Mouse (Mus musculus) layer of hippocampus, adult 8-10 months (tissue): ENCODE data around the gene Gstcd. TPM values are rescaled to one million over a fixed set of nuclear protein-coding genes. Genes with fewer than 3 reads are reported as not detected.

Experiments
- DNase-seq, 2 experiments: peaks; one replicate each; pipeline ENCODE4 v3.0.0; 2022; ENCODE audit warnings: low spot score in 2 of 2
- total RNA-seq, 4 experiments: library from RNA; stranded (reverse); gene quantifications; 2 replicates each; pipeline ENCODE4 v1.2.4; 2022

Gstcd gene
- total RNA-seq, 4 experiments from 2014 or later: 8.5 to 12.2 (median 10.6) TPM

DNA sequence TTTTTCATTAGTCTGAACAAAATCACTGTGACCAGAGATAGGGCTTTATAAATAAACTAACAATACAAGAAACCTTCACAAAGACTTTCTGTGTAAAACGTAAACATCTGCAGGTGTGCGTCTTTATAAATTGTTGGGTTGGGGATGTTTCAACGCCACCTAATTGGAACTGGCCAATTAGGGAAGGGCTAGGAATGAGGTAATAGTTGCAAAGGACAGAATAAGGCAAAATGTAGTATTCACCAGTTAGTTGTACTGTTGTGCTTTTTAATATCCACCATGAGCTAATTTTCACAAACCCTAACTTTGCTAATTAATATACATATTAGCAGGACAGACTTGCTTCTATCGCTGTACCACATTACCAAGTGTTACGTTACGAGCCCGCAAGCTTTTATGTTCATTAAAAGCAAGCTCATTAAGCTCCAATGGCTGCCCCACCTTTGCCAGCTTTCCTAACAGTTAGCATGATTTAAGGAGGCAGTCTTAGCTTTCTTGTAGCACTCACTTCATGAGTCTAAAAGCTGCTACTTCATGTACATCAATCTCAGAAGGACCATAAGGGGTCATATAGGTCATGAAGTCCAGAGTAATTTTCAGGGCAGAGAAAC lies 58.6 kb downstream of the Gstcd start:
- DNase-seq: no peak

DNA sequence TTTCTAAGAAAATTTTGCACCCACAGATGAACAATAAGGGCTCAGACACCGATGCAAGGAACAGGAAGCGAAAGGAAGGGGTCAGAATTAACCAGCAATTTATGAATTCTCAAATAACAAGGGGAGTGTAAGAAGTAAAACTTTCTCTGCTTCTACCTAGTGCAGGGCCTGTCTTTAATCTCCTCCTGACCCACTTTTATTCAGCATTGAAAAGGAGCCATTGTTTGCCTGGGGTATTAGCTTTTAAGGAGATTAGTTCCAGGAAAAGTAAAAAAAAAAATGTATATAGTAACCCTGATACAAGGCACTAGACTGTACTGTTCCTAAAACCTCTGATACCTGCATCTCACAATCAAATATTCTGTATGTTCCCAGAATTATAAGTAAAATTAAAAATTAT lies 64.9 kb downstream of the Gstcd start:
- DNase-seq: no peak

DNA sequence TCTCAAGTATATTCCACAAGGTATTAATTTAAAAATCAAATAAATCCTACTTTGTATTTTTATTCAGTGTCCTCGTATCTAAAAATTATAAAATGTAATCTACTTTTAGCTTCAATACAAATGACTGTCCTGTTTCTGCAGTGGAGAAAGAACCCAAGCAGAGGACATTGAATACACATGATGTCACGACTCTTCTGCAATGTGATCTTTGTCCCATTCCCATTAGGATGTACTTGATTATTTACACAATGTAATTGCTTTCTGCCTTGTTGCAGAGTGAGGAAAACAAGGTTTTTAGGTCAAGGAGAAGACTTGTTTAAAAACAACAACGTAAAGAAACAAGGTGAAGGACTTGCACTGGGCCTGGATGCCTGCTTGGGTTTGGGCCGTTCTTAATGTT lies 84.6 kb downstream of the Gstcd start:
- DNase-seq: no peak

DNA sequence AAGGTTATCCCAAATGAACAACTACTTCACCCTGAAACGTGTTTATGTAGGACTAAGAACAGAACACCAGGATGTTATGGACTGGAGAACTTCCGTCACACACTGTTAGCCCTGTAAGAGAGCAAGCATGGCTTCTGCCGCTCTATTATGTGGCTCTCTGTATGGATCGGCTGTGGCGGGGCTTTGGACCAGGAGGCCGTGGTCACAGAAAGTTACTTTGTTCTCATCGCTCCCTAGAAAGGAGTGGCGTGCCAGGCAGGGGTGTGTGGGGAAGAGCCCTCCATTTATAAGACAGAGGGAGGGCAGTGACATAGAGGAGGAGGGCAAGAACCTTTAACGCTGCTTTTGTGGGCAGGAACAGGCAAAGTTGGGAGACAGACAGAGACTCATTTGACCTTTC lies 95.5 kb downstream of the Gstcd start:
- DNase-seq: no peak

DNA sequence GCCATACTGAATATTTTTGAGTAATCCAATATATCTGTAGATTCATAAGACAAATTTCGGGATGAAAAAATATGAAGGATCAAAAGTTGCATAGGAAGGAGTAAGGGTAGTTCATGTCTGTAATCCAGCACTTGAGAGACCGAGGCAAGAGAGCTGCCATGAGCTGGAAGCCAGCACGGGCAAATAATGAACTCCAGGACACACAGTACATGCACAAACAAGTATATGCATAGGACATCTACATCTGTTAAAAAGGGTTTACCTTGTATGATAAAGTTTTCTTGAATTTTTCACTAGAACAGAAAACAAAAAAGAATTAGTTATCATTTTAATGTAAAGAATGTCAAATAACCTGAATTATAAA lies 95.9 kb downstream of the Gstcd start:
- no peak for DNase-seq

DNA sequence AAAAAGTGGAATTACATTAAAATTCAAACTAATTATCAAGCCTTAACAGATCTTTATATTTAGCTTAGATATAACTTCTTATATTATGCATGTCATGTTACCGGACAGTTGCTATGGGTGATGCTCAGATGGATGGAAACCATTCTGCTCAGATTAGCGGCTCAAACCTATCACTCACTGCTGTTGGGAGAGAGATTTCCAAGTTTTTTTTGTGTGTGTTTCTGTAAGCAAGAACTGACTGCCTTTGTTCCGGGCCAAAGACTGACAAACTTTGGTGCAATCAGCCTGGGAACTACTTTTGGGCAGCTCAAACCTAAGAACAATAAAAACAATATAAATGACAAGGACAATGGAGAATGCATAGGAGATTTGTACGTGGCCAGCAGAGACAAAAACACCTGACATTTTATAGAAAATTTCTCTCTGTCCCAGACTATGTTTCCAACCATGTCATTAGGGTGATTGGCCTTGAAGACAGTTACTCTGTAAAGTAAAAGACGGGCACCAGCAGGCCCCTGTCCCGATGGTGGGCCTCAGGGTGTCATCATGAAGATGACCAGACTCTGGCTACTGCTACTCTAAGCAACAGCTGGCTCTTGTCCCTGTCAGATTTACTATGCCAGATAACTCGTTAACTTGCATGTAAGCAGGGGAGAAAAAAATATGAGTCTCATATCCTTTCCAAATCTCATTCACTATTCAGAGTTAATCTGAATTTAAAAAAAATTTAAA lies 96.5 kb downstream of the Gstcd start:
- DNase-seq: no peak

DNA sequence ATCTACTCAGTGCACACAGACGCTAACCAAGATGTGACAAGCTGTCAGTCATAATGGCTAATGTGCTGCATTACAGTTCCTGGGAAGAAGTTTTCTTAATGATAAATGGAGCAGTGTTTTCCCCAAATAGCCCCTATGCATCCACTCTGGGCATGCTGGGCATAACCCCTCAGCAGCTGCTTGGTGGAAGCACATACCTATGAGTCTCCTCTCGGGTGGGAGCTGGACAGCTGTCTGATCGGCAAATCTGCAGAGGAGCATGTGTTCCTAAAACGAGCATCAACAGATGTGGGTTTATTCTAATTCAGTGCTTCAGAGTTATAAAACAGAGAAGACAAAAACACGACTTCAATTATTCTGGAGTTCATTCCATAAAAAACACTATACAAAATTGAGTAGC lies 105.6 kb downstream of the Gstcd start:
- peak in 1 of 2 experiments; percentile 6 for DNase-seq

DNA sequence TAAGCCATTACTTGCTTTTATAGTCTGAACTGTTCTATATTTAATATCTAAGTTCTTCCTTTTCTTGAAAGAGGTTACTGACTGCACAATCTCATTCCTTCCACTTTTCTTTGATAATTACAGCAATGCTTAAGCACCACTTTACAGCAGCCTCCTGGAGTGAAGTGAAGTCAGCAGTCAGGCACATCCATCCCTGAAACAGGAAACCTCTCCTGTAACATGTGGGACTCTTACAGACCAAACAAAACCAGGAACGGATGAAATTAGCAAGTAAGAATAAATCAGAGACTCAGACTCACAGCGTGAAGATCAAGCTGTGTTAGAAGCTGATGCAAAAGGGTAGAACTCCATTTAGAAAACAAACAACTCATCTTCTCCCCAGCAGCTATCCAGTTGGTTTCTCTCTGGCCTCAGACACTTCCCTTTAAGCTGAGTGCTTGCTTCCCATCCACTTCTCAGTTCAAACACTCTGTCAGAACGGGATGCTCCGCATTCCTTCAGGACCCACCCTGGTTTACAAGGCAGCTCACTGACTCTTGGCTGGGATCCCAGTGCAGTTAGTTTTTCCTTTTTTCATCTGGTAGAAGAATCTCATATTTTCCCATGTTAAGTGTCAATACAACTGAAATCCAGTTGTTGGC lies 107.9 kb downstream of the Gstcd start:
- no peak for DNase-seq

DNA sequence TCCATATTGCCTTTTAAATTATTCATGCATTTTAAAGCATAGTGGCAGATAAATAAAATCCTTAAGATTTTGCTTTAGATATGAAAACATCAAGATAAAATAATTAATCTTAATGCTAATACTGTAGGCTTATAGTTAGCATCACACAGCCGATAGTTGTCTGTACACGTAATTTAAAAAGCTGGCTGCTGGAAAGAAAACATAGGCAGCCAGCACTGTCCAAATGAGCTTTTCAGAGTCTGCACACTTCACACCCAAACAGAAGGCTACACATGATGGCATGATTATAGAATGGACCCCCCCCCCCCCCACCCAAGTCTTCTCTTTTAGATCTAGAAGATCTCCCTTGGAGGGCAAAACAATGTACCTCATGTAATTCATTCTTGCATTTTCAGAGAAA lies 109.9 kb downstream of the Gstcd start:
- DNase-seq: no peak

DNA sequence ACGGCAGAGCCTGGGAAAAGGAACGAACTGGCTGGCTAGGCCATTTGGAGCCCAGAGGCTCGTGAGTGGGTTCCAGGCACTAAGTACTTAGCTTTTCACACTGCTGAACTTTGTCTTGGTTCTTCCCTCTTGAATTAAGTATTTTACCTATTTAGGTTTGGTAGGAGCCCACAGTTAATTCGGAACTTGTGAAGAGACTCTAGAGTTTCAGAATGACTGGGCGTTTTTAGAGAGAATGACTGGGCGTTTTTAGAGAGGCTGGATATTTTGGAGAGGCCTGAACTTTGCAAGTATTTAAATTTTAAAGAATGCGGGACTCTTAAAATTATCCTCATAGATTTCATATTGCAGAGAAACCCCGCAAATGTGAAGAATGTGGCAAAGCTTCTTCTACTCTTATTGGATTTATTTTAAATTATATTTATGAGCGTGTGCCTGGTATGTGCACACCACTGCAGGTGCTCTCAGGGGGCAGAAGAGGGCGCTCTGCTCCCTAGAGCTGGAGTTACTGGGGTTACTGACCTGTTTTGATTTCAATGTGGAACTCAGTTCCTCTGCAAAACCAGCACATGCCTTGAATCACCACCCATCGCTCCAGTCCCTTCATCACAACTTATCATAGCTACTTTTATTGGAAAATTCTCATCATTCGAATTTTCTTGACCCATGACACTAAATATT lies 111.9 kb downstream of the Gstcd start:
- no peak for DNase-seq

DNA sequence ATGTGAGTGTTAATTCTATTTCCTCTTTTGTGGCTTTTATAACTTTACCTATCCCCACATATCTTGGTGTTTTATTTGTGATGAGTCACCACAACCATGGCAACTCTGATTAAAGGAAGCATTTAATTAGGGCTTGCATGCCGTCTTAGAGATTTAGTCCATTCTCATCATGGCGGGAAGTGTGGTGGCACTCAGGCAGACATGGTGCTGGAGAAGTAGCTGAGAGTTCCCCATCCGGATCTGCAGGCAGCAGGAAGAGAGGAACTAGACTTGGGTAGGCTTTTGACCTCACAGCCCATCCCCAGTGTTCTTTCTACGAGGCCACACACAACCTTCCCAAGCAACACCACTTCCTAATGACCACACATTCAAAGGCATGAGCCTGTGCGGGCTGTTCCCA lies 125.6 kb downstream of the Gstcd start:
- no peak for DNase-seq

DNA sequence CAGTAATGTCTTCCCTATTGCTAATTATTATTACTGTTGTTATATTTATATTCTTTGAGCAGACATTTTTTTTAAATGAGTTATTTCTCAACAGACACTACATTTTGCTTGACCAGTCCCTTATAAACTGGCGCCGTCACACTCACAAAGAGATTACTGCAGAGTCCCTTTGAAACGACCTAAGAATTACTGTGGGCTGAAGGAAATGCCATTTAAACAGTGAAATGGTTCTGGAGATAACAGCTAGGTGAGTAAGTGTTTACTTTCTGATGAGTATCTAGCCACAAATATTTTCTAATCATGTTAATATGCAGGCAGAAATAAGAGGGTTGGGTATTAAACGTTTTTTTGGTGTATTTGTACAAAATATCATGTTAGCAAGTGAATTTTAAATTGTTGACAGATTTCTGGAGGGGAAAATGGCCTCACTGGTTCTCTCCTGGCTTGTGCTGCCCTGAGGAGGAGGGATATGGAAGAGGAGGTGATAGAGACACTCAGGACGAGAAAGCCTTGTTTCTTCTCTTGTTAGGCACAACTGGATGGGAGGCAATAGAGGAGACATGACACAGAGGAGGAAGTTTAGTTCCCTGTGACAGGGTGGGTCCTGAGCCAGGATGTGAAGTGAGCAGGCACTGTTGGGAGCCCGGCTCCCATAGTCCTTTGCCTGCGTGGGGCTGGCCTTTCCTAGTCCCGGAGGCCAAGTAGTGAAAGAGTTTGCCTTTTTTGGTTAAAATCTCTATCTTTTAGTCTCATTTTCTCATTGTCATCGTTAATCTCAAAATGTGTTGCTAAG lies 126.9 kb downstream of the Gstcd start:
- no peak for DNase-seq

DNA sequence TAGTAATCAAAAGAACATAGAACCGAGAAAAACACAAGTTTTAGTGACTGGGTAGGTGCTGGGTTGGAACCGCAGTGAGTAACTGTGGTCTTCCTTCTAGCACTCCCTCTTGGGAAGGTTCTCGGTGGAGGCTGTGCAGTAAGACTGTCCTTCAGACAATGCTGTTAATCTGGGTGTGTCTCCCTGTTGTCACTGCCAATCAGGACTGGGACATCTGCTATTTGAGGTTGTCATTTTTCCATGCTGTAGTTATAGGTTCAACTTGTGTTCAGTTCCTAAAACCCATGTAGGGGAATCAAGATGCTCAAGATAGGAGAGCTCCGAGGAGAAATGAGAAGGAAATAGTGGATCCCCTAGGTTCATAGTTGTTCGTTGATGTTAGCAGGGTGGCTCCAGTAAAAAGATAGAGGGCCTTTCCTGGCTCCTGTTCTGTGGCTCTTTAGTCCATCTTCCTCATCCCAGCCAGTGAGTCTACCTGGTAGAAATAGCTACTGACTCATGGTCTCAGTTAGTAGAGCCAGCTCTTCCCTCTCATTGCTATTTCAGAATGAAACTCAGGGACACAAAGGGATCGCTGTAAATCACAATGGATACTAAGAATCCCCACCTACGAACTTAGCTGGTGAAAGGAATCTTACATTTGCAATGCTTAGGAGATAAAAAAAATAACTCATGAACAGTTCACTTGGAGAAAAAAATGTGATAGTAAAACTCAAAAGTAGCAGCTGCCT lies 129.0 kb downstream of the Gstcd start:
- DNase-seq: no peak

DNA sequence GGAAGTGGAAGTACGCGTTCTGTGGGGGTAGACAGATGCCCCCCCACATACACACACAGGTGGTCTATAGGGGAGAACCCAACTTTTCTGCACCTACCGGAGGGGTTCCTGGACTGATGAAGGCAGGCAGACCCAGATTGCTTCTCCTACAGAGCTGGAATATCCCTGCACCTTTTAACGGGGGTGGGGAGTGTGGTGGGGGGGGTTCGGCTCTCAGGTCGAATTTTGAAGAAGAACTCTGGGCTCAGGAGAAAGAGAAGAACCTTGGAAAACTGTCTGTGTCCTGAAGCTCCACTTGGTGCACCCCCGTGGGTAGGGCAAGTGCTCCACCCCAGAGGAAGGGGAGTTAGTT lies 141.3 kb downstream of the Gstcd start:
- no peak for DNase-seq

DNA sequence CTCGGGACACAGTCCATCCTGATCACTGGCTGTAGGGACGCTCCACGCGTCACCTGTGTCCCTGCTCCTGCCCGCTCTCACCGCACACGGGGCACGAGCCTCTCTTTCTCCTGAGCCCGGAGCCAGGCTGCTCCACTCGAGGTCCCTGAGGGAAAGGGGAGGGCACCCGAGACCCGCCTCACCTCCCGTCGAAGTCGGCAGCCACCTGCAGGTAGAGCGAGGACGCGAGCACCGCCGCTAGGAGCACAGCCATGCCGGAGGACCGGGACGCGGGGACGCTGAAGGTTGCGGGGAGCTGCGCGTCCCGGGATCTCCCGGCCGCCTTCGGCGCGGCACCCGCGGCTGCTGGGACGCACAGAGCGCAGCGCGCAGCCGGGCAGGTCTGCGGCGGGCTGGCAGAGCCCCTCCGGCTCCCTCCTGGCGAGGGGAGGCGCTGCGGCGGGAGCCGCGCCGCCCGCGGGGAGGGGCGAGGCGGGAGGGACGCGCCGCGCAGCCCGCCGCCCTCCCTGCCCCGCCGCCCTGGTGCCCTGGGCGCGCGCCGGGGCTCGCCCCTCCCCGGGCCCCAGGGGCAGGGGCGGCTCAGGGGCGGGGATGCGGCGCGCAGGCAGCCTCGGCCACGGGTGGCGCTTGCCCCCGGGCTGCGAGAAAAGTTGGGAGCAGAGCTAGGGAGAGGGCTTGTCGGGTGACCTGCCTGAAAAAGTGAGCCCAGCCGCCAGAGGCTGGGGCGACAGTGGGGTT lies 141.9 kb downstream of the Gstcd start, which contains the start of gene Npnt:
Gene Npnt, minus strand, starts transcription at position 501 of the 738 bp plus-strand sequence.
- peak in 1 of 2 experiments; percentile 4 for DNase-seq

DNA sequence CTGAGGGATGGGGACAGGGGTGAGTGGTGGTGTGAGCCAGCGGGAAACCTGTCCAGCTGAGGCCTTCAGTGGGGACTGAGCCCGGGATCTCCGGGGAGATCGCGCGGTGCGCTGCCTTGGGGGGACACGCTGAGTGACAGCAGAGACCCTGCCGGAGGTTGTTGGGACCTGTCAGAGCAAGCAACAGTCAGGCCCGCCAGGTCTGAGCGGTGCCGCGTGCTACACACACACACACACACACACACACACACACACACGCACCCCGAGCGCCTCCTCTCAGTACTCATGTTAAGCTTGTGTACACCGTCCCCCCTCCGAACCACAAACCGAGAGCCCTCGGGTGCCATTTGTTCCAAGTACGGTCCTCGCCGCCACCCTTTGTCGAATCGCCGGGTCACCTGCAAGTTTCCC lies 142.4 kb downstream of the Gstcd start:
- no peak for DNase-seq

DNA sequence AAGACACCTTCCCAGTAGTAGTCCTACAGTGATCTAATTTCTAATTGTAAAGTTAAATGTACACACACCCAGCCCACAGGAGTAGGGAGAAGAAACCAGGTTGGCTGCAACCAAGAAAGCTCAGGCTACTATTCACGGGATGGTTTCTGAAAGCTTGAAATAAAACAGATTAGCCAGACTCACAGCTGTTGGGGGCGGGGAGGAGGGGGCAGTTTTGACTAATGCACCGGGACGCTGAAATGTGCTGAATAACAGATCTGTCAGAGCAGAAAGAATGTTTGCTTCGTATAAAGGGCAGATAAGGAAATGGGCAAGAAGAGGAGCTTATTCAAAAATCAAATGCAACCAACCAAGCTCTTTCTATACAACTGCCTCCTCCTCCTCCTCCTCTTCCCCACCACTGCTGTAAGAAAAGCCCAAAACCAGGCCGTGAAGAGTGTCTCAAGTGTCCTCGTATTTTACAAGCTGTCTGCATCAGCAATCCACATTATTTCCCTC lies 143.5 kb downstream of the Gstcd start:
- DNase-seq: no peak

DNA sequence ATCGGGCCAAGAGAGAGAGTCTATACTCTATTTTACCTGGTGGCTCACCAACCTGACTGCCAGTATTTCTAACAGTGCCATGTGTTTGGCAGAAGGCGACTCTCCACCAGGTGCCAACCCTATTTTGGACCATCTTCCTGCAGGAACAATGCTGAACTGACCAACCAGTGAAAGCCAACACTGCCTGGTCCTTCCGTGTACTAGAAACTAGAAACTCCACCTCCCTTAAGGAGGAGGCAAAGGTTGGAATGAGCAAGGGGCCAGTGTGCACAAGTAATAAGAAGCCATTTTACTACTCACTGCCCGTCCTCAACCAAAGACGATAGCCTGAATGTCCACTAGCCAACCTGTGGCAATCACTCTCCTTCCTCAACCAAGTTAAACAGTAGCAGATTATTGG lies 145.7 kb downstream of the Gstcd start:
- DNase-seq: no peak

DNA sequence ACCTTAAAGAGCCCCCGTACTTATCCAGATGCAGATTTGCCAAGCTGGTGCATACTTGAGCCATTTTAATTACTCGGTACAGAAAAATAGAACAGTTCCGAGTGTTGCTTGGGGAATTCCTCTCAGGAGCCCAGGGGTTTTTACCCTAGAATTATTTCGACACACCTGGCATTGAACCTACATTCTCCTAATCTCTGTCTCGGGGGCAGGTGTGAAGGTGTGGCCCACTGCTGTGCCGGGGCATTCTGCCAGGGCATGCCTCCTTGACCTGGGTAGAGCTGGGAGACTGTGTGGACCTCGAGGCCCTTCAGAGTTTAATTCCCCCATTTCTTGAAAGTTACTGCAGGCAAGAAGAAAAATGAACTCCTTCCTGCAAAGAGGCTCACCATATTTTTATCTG lies 146.2 kb downstream of the Gstcd start:
- no peak for DNase-seq

DNA sequence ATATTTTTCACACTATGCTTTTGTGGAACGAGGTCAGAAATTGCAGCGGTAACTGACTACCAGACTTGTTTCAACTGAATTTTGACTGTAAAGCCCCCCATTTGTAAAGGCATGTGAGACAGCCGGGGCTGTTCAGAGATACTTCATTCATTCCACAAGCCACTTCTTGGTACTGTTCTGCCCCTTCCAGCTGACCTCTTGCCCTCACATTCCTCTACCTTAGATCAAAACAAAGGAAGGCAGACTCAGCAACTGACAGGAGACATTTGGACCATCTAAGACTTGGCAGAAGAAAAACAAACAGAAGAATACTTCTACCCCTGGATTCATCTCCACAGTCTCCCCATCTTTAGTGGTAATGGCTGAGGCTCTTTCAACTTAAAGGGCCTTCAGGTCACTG lies 147.2 kb downstream of the Gstcd start:
- DNase-seq: no peak
